Mouse (Mus musculus): ENCODE results near the gene Pdzd2.

The Pdzd2 gene

GRCm38 (mm10) chr15:12667760-12668520 lies 71.8 kb downstream of the Pdzd2 start:
- DNase-seq (ENCODE audit: low spot score): no peak

GRCm38 (mm10) chr15:12665946-12666345 lies 73.8 kb downstream of the Pdzd2 start:
- DNase-seq (ENCODE audit: low spot score): no peak

- DNase-seq (ENCODE audit: low spot score): no peak
Observed at GRCm38 (mm10) chr15:12663351-12663750, 76.4 kb downstream of the Pdzd2 start.

GRCm38 (mm10) chr15:12660320-12660719 lies 79.4 kb downstream of the Pdzd2 start:
- DNase-seq (ENCODE audit: low spot score): no peak

GRCm38 (mm10) chr15:12655959-12656662 lies 83.6 kb downstream of the Pdzd2 start:
- DNase-seq (ENCODE audit: low spot score): no peak

- no peak for DNase-seq (ENCODE audit: low spot score)
Observed at GRCm38 (mm10) chr15:12655316-12655715, 84.4 kb downstream of the Pdzd2 start.

GRCm38 (mm10) chr15:12652336-12653031 lies 87.2 kb downstream of the Pdzd2 start:
- no peak for DNase-seq (ENCODE audit: low spot score)

- no peak for DNase-seq (ENCODE audit: low spot score)
Observed at GRCm38 (mm10) chr15:12650236-12650635, 89.5 kb downstream of the Pdzd2 start.

GRCm38 (mm10) chr15:12649674-12650073 lies 90.0 kb downstream of the Pdzd2 start:
- no peak for DNase-seq (ENCODE audit: low spot score)

- DNase-seq (ENCODE audit: low spot score): no peak
Observed at GRCm38 (mm10) chr15:12649131-12649530, 90.6 kb downstream of the Pdzd2 start.

GRCm38 (mm10) chr15:12640755-12641154 lies 99.0 kb downstream of the Pdzd2 start:
- no peak for DNase-seq (ENCODE audit: low spot score)

GRCm38 (mm10) chr15:12639776-12640175 lies 99.9 kb downstream of the Pdzd2 start:
- no peak for DNase-seq (ENCODE audit: low spot score)

- no peak for DNase-seq (ENCODE audit: low spot score)
Observed at GRCm38 (mm10) chr15:12639181-12639580, 100.5 kb downstream of the Pdzd2 start.

GRCm38 (mm10) chr15:12638370-12639030 lies 101.2 kb downstream of the Pdzd2 start:
- DNase-seq (ENCODE audit: low spot score): no peak

GRCm38 (mm10) chr15:12637511-12637910 lies 102.2 kb downstream of the Pdzd2 start:
- DNase-seq (ENCODE audit: low spot score): no peak

- no peak for DNase-seq (ENCODE audit: low spot score)
Observed at GRCm38 (mm10) chr15:12636386-12636785, 103.3 kb downstream of the Pdzd2 start.

GRCm38 (mm10) chr15:12634921-12635320 lies 104.8 kb downstream of the Pdzd2 start:
- DNase-seq (ENCODE audit: low spot score): no peak

GRCm38 (mm10) chr15:12629164-12629563 lies 110.6 kb downstream of the Pdzd2 start:
- DNase-seq (ENCODE audit: low spot score): no peak

- no peak for DNase-seq (ENCODE audit: low spot score)
Observed at GRCm38 (mm10) chr15:12628451-12628850, 111.3 kb downstream of the Pdzd2 start.

- no peak for DNase-seq (ENCODE audit: low spot score)
Observed at GRCm38 (mm10) chr15:12626930-12627329, 112.8 kb downstream of the Pdzd2 start.

- no peak for DNase-seq (ENCODE audit: low spot score)
Observed at GRCm38 (mm10) chr15:12626166-12626565, 113.6 kb downstream of the Pdzd2 start.

- no peak for DNase-seq (ENCODE audit: low spot score)
Observed at GRCm38 (mm10) chr15:12625524-12625923, 114.2 kb downstream of the Pdzd2 start.

All from urinary bladder, postnatal 10 days (tissue).